Mouse (Mus musculus): ENCODE results near the gene Acr.

- no peak for TF ChIP-seq CTCF (IDR thresholded peaks at IDR 0.05; ENCODE audit: extremely low read depth, insufficient read depth, insufficient read length, insufficient replicate concordance)
- TF ChIP-seq POLR2A (IDR thresholded peaks at IDR 0.05; ENCODE audit: low read depth, low read length): no peak
Observed at GRCm38 (mm10) chr15:89582494-89582893, 14.4 kb downstream of the Acr start.

Data from spleen, adult 2 months (tissue).